Mouse (Mus musculus) lung, postnatal 25 days (tissue): ENCODE measurements around the gene Dapk3.
"Not testable (repeated sequence)": the region's sequence is repeated elsewhere in the genome, so short reads cannot be mapped to it uniquely, and the experiment has no call there.

ENCODE experiments used
- DNase-seq: peaks from one replicate; pipeline ENCODE4 v3.0.0; 2022; ENCODE audit warnings: low spot score

Gene Dapk3

GRCm38 (mm10) chr10:81178927-81179326 lies 3.9 kb upstream of the Dapk3 start:
- no peak for DNase-seq

GRCm38 (mm10) chr10:81179451-81180342 lies 3.1 kb upstream of the Dapk3 start:
- DNase-seq = no peak

DNA sequence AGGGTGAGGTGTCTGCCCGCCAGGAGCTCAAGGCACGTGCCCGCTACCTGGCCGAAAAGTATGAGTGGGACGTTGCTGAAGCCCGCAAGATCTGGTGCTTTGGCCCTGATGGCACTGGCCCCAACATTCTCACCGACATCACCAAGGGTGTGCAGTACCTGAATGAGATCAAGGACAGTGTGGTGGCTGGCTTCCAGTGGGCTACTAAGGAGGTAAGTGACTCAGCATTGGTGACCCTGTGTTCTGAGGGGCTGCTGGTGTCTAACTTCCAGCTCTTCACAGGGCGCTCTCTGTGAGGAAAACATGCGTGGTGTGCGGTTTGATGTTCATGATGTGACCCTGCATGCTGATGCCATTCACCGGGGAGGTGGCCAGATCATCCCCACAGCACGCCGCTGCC lies 1.9 kb upstream of the Dapk3 start:
- no peak for DNase-seq

GRCm38 (mm10) chr10:81181860-81182259 lies 945 bp upstream of the Dapk3 start:
- DNase-seq = not testable (repeated sequence)

GRCm38 (mm10) chr10:81183805-81184204 lies 1.0 kb downstream of the Dapk3 start, which contains the start of gene 4930442H23Rik:
4930442H23Rik (minus strand) TSS chr10:81183849.
- no peak for DNase-seq

- peak; percentile 63 for DNase-seq
Measured at GRCm38 (mm10) chr10:81184765-81185164, 2.0 kb downstream of the Dapk3 start.

DNA sequence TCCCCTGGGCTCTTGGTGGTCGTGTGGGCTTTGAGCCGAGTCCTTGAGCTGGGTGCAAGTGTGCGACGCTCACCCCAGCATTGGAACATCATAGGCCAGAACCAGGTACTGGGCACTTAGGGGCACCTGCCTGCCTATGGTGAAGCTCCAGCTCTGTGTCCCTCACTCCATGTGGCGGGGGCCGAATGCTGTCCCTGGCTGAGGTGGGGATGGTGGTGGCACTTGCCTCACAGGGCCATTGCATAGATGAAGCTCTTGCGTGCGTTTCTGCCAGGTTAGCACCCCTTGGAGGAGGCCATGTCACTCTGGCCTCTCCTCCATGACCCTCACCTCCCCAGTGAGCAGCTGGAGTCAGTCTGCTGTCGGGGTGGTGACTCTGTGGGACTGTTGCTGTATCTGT lies 4.4 kb downstream of the Dapk3 start:
- DNase-seq = no peak

DNA sequence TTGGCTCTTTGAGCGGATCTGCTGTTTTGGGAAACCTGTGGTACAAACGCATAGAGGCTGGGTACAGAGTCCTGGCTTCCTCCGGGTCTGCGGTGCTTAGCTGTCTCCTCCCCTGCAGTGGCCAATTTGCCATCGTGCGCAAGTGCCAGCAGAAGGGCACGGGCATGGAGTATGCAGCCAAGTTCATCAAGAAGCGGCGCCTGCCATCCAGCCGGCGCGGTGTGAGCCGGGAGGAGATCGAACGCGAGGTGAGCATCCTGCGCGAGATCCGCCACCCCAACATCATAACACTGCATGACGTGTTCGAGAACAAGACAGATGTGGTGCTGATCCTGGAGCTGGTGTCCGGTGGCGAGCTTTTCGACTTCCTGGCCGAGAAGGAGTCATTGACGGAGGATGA lies 7.0 kb downstream of the Dapk3 start:
- no peak for DNase-seq

GRCm38 (mm10) chr10:81190236-81190911 lies 7.6 kb downstream of the Dapk3 start:
- DNase-seq = no peak

GRCm38 (mm10) chr10:81190912-81191321 lies 8.1 kb downstream of the Dapk3 start:
- no peak for DNase-seq

GRCm38 (mm10) chr10:81191342-81191982 lies 8.7 kb downstream of the Dapk3 start:
- DNase-seq = no peak

DNA sequence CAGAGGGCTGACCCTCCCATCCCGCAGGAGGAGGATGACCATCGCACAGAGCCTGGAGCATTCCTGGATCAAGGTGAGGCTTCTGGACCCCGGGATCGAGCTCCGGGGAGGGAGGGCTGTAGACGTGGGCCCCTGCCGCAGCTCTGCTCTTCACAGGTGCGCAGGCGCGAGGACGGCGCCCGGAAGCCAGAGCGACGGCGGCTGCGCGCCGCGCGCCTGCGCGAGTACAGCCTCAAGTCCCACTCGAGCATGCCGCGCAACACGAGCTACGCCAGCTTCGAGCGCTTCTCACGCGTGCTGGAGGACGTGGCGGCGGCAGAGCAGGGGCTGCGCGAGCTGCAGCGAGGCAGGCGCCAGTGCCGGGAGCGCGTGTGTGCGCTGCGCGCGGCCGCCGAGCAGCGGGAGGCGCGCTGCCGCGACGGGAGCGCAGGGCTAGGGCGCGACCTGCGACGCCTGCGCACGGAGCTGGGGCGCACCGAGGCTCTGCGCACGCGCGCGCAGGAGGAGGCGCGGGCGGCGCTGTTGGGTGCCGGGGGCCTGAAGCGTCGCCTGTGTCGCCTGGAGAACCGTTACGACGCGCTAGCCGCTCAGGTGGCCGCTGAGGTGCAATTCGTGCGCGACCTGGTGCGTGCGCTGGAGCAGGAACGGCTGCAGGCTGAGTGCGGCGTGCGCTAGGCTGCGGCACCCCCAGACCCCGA lies 9.6 kb downstream of the Dapk3 start:
- peak; percentile 83 for DNase-seq

GRCm38 (mm10) chr10:81192968-81193501 lies 10.2 kb downstream of the Dapk3 start:
- no peak for DNase-seq

GRCm38 (mm10) chr10:81193991-81194774 lies 11.4 kb downstream of the Dapk3 start:
- DNase-seq = no peak

DNA sequence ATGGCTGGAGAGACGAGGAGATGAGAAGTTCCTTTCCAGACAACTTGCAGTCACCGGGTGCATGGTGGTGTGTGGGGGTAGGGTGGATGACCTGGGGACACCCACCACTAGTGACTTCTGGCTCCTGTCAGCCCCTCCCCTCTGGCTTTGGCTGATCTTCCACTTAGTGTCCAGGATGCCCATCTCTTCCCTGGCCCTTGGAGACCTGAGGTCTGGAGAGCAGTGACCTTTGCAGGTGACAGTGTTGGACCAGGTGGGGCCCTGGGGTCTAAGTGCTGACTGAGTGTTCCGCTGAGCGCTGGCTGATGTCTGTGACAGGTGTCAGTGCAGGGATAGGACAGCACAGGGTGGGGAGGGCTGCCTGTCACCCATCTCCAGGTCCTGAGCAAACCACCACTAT lies 12.5 kb downstream of the Dapk3 start:
- no peak for DNase-seq

- no peak for DNase-seq
Measured at GRCm38 (mm10) chr10:81196470-81197065, 13.8 kb downstream of the Dapk3 start.

GRCm38 (mm10) chr10:81197305-81197704 lies 14.5 kb downstream of the Dapk3 start:
- no peak for DNase-seq

DNA sequence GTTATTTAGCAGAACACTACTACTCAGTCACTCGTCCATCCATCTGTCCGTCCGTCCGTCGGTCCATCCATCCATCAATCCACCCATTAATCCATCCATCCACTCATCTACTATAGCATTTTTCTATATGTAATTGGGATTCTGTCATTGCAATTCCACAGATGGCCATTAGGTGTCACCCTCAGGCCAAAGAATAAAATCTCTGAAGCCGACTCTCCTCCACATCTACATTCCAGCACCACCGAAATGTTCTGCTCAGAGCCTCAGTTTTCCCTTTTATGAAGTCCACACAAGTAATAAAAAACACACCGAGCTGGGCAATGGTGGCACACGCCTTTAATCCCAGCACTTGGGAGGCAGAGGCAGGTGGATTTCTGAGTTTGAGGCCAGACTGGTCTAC lies 15.4 kb downstream of the Dapk3 start:
- DNase-seq = peak; percentile 69

- DNase-seq = no peak
Measured at GRCm38 (mm10) chr10:81198990-81199389, 16.2 kb downstream of the Dapk3 start.

DNA sequence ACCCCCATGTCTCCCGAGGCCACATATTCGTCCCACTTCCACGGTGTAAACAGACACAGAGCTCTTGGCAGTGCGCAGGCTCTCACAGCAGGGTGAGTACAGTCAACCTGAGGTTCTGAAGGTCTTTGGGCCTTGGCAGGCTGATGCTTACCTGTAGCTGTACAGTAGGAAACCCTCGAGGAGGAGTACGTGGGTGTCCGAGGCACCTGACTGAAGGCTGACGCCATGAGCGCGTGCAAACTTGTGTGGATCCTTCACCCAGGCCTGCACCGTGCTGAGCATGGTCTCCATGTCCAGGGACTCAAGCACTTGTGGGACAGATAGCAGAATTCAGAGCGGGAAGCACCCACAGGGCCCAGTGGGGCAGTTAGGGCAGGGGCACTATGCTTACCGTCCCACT lies 17.3 kb downstream of the Dapk3 start:
- no peak for DNase-seq
